Mouse (Mus musculus): ENCODE measurements around the gene Gpr107. TPM values are rescaled to one million over a fixed set of nuclear protein-coding genes. Genes with fewer than 3 reads are reported as not detected.
A peak's percentile ranks its signal among the peaks of the same experiment; 100 is the strongest.

The Gpr107 gene
- polyA plus RNA-seq, 1 experiment from 2014 or later = 33.5 TPM

DNA sequence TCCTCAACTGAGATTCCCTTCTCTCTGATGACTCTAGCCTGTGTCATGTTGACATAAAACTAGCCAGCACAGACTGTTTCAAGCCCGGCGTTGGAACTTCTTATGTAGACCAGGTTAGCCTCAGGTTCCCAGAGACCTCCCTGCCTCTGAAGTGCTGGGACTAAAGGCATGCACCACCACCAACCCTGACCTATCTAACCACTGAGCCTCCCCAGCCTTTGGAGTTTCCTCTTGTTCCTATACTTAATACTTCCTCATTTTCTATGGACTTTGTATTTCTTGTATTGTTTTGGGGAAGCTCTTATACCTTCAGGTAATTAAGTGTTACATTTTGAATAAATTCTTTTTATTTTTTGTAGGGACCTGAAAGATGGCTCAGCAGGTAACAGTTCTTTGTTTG lies 37.9 kb upstream of the Gpr107 start:
- Histone ChIP-seq H3K4me2 (replicated peaks; ENCODE audit: low read depth, low read length) (no peak overlapping the region), H3K4me3 (ENCODE audit: low read depth, low read length) (no peak overlapping the region), H3K27me3 (ENCODE audit: control insufficient read depth, insufficient read depth, low read length) (no peaks in the 10 kb centered on the region), H3K27ac (ENCODE audit: low read length) (no peak overlapping the region), H3K4me1 (ENCODE audit: control insufficient read depth, insufficient read depth, low read length) (peaks cover 3% of the 10 kb centered on the region; the same call in 1 of the 2 replicates), H3K9me3 (ENCODE audit: control insufficient read depth, low read depth, low read length) (no peaks in the 10 kb centered on the region), H3K36me3 (ENCODE audit: control insufficient read depth, insufficient read depth, low read length) (no peaks in the 10 kb centered on the region), H3K9ac (replicated peaks; ENCODE audit: low read depth, low read length) (no peak overlapping the region)
- 98% methylated on average over 2 of the region's 2 CpGs for WGBS
- ATAC-seq (ENCODE audit: insufficient number of reproducible peaks, insufficient read depth, low FRiP score, low read depth) = no peak

DNA sequence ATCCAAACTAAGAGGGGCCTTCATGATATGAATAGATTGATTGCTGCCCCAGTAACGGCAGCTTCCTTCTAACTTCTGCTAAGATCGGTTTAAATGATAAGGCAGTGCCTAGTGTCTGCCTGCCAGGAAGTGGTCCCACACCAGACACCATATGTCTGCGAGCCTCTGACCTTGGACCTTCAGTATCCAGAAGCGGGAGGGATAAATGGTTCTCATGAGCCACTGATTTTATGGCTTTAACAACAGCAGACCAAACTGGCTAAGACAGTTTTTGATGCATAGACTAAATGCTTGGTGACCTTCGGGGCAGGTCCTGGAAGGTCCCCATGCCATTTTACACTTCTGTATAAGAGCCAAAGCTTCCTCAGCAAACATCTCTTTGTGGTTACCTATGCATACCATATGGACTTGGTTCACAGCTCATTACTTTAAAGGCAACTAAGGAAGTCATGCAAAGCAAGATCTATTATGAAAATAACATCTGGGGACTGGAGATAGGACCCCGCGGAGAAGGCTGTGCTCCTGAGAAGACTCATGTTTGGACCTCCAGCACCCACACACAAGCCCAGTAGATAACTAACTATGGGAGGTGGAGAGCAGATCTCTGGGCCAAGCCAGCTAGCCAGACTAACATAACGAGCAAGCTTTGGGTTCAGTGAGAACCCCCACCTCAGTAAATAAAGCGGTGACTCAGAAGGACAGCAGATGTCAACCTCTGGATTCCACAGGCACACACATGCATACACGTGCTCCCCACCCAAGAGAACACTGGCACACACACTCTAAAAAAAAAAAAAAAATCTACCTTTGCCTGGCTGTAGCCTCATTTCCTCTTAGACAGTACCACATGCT lies 36.8 kb upstream of the Gpr107 start:
- Histone ChIP-seq H3K9ac (replicated peaks; ENCODE audit: low read depth, low read length) (no peak overlapping the region), H3K4me2 (replicated peaks; ENCODE audit: low read depth, low read length) (no peak overlapping the region), H3K4me3 (ENCODE audit: low read depth, low read length) (no peak overlapping the region), H3K36me3 (ENCODE audit: control insufficient read depth, insufficient read depth, low read length) (no peaks in the 10 kb centered on the region), H3K9me3 (ENCODE audit: control insufficient read depth, low read depth, low read length) (no peaks in the 10 kb centered on the region), H3K27me3 (ENCODE audit: control insufficient read depth, insufficient read depth, low read length) (no peaks in the 10 kb centered on the region), H3K27ac (ENCODE audit: low read length) (peak overlapping the region; percentile 39; the same call in 1 of the 2 replicates), H3K4me1 (ENCODE audit: control insufficient read depth, insufficient read depth, low read length) (peaks cover 2% of the 10 kb centered on the region; the same call in 1 of the 2 replicates)
- no peak for ATAC-seq (ENCODE audit: insufficient number of reproducible peaks, insufficient read depth, low FRiP score, low read depth)
- 55% methylated on average over 10 of the region's 10 CpGs for WGBS

DNA sequence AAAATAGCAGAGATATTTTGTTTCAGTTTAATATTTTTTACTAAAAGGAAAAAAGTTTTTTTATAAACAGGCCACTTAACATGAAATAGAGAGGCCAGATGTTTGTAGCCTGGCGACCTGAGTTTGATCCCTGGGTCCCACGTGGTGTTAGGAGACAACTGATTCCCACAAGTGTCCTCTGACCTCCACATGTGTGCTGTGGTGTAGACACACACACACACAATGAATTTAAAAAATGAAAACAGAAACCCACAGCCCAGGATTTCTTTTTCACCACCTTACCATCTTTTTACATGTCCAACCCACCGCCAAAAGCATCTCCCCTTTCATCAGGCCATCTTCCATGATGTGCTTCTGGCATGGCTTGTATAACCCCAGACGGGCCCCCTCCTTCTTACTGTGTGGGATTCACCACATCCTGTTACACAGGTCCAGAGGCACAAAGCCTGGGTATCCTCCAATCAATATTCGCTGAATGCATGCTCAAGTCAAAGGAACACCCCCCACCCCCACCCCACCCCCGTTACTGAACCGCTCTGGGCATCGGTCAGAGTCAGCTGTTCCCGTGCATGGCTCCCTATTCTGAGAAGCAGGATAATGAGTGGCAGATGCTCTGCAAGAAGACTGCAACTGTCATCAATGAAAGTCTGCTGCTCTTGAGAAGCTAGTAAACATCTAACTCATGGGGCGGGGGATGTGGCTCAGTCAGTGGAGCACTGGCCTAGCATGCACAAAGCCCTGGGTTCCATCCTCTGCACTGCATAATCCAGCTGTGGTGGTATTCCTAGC lies 36.0 kb upstream of the Gpr107 start:
- ATAC-seq (ENCODE audit: insufficient number of reproducible peaks, insufficient read depth, low FRiP score, low read depth) = no peak
- Histone ChIP-seq H3K4me2 (replicated peaks; ENCODE audit: low read depth, low read length) (no peak overlapping the region), H3K9ac (replicated peaks; ENCODE audit: low read depth, low read length) (no peak overlapping the region), H3K4me1 (ENCODE audit: control insufficient read depth, insufficient read depth, low read length) (peaks cover 5% of the 10 kb centered on the region; the same call in 1 of the 2 replicates), H3K36me3 (ENCODE audit: control insufficient read depth, insufficient read depth, low read length) (no peaks in the 10 kb centered on the region), H3K27ac (ENCODE audit: low read length) (no peak overlapping the region), H3K9me3 (ENCODE audit: control insufficient read depth, low read depth, low read length) (no peaks in the 10 kb centered on the region), H3K27me3 (ENCODE audit: control insufficient read depth, insufficient read depth, low read length) (no peaks in the 10 kb centered on the region), H3K4me3 (ENCODE audit: low read depth, low read length) (no peak overlapping the region)
- 58% methylated on average over 10 of the region's 10 CpGs for WGBS

- WGBS = 91% methylated on average over 3 of the region's 3 CpGs
- ATAC-seq (ENCODE audit: insufficient number of reproducible peaks, insufficient read depth, low FRiP score, low read depth) = no peak
Measured at GRCm38 (mm10) chr2:31118211-31118610, 33.9 kb upstream of the Gpr107 start.

DNA sequence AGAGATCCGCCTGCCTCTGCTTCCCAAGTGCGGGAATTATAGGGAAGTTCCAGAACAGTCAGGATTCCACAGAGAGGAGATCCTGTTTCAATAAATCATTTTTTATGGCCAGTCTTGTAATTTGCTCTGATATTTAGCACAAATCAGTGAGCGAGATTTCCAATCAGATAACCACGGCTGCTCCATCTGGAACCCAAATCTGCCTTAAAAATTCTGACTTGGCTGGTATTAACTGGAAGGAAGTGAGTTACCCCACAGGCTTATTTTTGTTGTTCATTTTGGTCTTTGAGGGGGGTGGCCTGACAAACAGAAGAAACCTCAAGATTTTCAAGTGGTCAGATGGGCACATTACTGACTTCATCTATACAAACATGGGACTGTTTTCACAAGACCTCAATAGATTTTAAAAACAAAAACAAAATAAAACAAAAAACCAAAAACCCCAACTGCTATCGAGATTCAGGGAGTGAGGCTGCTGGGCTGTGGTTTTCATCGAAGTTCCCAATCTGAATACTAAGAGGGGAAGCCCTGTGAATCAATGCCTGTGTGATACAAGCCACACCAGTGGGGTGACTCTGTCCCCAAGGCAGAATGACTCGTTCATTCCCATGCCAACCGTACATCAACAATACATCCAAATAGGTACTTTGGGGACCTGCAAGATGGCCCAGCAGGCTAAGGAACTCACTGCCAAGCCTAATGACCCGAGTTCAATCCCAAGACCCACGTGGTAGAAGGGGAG lies 33.3 kb upstream of the Gpr107 start:
- ATAC-seq (ENCODE audit: insufficient number of reproducible peaks, insufficient read depth, low FRiP score, low read depth) = no peak
- Histone ChIP-seq H3K4me1 (ENCODE audit: control insufficient read depth, insufficient read depth, low read length) (peaks cover 5% of the 10 kb centered on the region; the same call in 1 of the 2 replicates), H3K36me3 (ENCODE audit: control insufficient read depth, insufficient read depth, low read length) (no peaks in the 10 kb centered on the region), H3K9me3 (ENCODE audit: control insufficient read depth, low read depth, low read length) (no peaks in the 10 kb centered on the region), H3K27me3 (ENCODE audit: control insufficient read depth, insufficient read depth, low read length) (no peaks in the 10 kb centered on the region), H3K9ac (replicated peaks; ENCODE audit: low read depth, low read length) (no peak overlapping the region), H3K4me2 (replicated peaks; ENCODE audit: low read depth, low read length) (no peak overlapping the region), H3K27ac (ENCODE audit: low read length) (no peak overlapping the region), H3K4me3 (ENCODE audit: low read depth, low read length) (no peak overlapping the region)
- 89% methylated on average over 10 of the region's 10 CpGs for WGBS

More at GRCm38 (mm10) chr2:31118211-31118610, 33.9 kb upstream of the Gpr107 start:
- no peak overlapping the region for H3K9ac ChIP-seq (replicated peaks; ENCODE audit: low read depth, low read length)
- H3K4me3 ChIP-seq (ENCODE audit: low read depth, low read length) = no peak overlapping the region
- no peaks in the 10 kb centered on the region for H3K9me3 ChIP-seq (ENCODE audit: control insufficient read depth, low read depth, low read length)
- no peak overlapping the region for H3K4me2 ChIP-seq (replicated peaks; ENCODE audit: low read depth, low read length)
- H3K36me3 ChIP-seq (ENCODE audit: control insufficient read depth, insufficient read depth, low read length) = no peaks in the 10 kb centered on the region
- H3K27me3 ChIP-seq (ENCODE audit: control insufficient read depth, insufficient read depth, low read length) = no peaks in the 10 kb centered on the region
- peaks cover 5% of the 10 kb centered on the region; the same call in 1 of the 2 replicates for H3K4me1 ChIP-seq (ENCODE audit: control insufficient read depth, insufficient read depth, low read length)
- H3K27ac ChIP-seq (ENCODE audit: low read length) = no peak overlapping the region

DNA sequence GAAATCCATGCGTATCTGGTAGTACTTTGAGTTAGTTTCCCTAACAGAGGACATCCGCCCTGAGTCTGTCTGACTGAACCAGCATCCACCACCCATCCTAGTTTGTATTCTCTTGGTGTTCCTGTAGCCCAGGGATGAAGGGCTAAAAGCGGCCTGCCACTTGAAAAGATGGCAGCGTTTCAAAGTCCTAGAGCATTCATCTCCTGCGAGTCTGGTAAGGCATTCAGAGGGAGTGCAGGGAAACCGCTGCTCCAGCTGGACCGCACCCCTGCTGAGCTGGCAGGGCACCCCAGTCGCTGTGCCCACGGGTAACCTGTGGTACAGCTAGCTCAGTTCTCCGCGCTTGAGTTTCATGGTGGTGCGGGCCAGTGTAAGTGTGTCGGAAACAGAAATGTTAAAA lies 32.3 kb upstream of the Gpr107 start:
- ATAC-seq (ENCODE audit: insufficient number of reproducible peaks, insufficient read depth, low FRiP score, low read depth) = no peak
- H3K27me3 ChIP-seq (ENCODE audit: control insufficient read depth, insufficient read depth, low read length) = no peaks in the 10 kb centered on the region
- no peak overlapping the region for H3K4me2 ChIP-seq (replicated peaks; ENCODE audit: low read depth, low read length)
- peaks cover 9% of the 10 kb centered on the region for H3K4me1 ChIP-seq (ENCODE audit: control insufficient read depth, insufficient read depth, low read length)
- H3K9ac ChIP-seq (replicated peaks; ENCODE audit: low read depth, low read length) = no peak overlapping the region
- 68% methylated on average over 13 of the region's 13 CpGs for WGBS
- H3K36me3 ChIP-seq (ENCODE audit: control insufficient read depth, insufficient read depth, low read length) = no peaks in the 10 kb centered on the region
- no peak overlapping the region for H3K27ac ChIP-seq (ENCODE audit: low read length)
- no peaks in the 10 kb centered on the region for H3K9me3 ChIP-seq (ENCODE audit: control insufficient read depth, low read depth, low read length)
- H3K4me3 ChIP-seq (ENCODE audit: low read depth, low read length) = no peak overlapping the region

DNA sequence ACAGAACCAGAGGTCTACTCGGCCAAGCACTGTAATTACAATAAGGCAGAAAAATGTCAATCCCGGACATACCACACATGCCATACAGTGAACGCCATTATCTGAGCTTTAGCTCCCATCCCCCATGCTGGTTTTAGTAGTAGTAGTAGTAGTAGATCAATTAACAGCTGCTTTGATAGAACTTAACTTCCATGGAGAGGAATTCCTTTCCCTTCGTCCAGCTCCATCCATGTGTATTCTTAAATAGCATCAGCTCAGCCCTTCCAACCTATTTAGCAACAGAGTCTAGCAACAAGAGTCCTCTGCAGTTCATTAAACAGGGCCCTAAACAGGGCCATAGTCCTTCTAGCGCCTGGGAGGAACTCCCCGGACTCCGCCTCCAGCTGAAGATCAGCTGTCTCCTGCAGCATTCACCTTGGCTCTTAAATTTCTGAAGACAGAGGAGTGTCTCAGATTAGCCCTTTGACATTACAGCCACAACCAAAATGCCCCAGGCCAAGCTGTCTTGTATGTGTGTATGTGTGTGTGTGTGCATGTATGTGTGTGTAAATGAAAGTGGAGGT lies 30.9 kb upstream of the Gpr107 start:
- H3K4me3 ChIP-seq (ENCODE audit: low read depth, low read length) = no peak overlapping the region
- 72% methylated on average over 7 of the region's 7 CpGs for WGBS
- H3K27ac ChIP-seq (ENCODE audit: low read length) = no peak overlapping the region
- no peaks in the 10 kb centered on the region for H3K27me3 ChIP-seq (ENCODE audit: control insufficient read depth, insufficient read depth, low read length)
- no peaks in the 10 kb centered on the region for H3K36me3 ChIP-seq (ENCODE audit: control insufficient read depth, insufficient read depth, low read length)
- no peaks in the 10 kb centered on the region for H3K9me3 ChIP-seq (ENCODE audit: control insufficient read depth, low read depth, low read length)
- no peak for ATAC-seq (ENCODE audit: insufficient number of reproducible peaks, insufficient read depth, low FRiP score, low read depth)
- H3K9ac ChIP-seq (replicated peaks; ENCODE audit: low read depth, low read length) = no peak overlapping the region
- H3K4me1 ChIP-seq (ENCODE audit: control insufficient read depth, insufficient read depth, low read length) = peaks cover 7% of the 10 kb centered on the region; the same call in 1 of the 2 replicates
- no peak overlapping the region for H3K4me2 ChIP-seq (replicated peaks; ENCODE audit: low read depth, low read length)

GRCm38 (mm10) chr2:31122806-31123205 lies 29.3 kb upstream of the Gpr107 start:
- WGBS = 95% methylated on average over 5 of the region's 5 CpGs
- no peak overlapping the region for H3K27ac ChIP-seq (ENCODE audit: low read length)

More at GRCm38 (mm10) chr2:31122806-31123205, 29.3 kb upstream of the Gpr107 start:
- no peak for ATAC-seq (ENCODE audit: insufficient number of reproducible peaks, insufficient read depth, low FRiP score, low read depth)
- Histone ChIP-seq H3K9me3 (ENCODE audit: control insufficient read depth, low read depth, low read length) (no peaks in the 10 kb centered on the region), H3K9ac (replicated peaks; ENCODE audit: low read depth, low read length) (no peak overlapping the region), H3K4me1 (ENCODE audit: control insufficient read depth, insufficient read depth, low read length) (peaks cover 17% of the 10 kb centered on the region), H3K4me3 (ENCODE audit: low read depth, low read length) (no peak overlapping the region), H3K27me3 (ENCODE audit: control insufficient read depth, insufficient read depth, low read length) (no peaks in the 10 kb centered on the region), H3K4me2 (replicated peaks; ENCODE audit: low read depth, low read length) (no peak overlapping the region), H3K36me3 (ENCODE audit: control insufficient read depth, insufficient read depth, low read length) (no peaks in the 10 kb centered on the region)
